Mouse (Mus musculus): ENCODE measurements around the gene Lgals3. TPM values are rescaled to one million over a fixed set of nuclear protein-coding genes. Genes with fewer than 3 reads are reported as not detected.

Gene Lgals3
- total and polyA plus RNA-seq, 3 experiments, result 0.29 to 1.8 TPM; not detected in 1

GRCm38 (mm10) chr14:47432987-47433386 is 65.4 kb downstream of the Lgals3 start:
- no peak overlapping the region for H3K4me3 ChIP-seq (replicated peaks in 1 of 3; ENCODE audit: low read depth in 2 of 3, low read length in 2 of 3, poor library complexity in 1 of 3)
- H3K4me1 ChIP-seq (ENCODE audit: control insufficient read depth in 1 of 2, insufficient read depth in 2 of 2), result no peaks in the 10 kb centered on the region
- H3K9me3 ChIP-seq (replicated peaks; ENCODE audit: low read length), result no peaks in the 10 kb centered on the region
- TF ChIP-seq KAT2A (IDR thresholded peaks at IDR 0.05; ENCODE audit: insufficient replicate concordance, low read length), result no peak
- peak in 1 of 2 experiments; percentile 49; a peak in 2 of 4 replicates for TF ChIP-seq CTCF (conservative IDR thresholded peaks at IDR 0.05 in 1 of 2, IDR thresholded peaks at IDR 0.05 in 1 of 2; ENCODE audit: low read depth in 2 of 2, low read length in 2 of 2)
- in situ Hi-C loops (cut with MboI; ENCODE audit: low pct_ligation_motif_present, low pct_unique_long_range_greater_than_20kb, low sequenced_read_pairs) (no loop called here), dilution Hi-C loops (cut with MboI; ENCODE audit: extremely low pct_ligation_motif_present, extremely low pct_unique_long_range_greater_than_20kb, low sequenced_read_pairs) (no loop called here)
- peak; percentile 17 for DNase-seq (ENCODE audit: extremely low read depth)
- H3K9ac ChIP-seq (ENCODE audit: insufficient read depth, low read depth), result no peak overlapping the region
- no peaks in the 10 kb centered on the region for H3K27me3 ChIP-seq (replicated peaks)
- H3K36me3 ChIP-seq (replicated peaks in 1 of 2; ENCODE audit: control insufficient read depth in 1 of 2, insufficient read depth in 1 of 2, low read length in 1 of 2), result no peaks in the 10 kb centered on the region
- no peak overlapping the region for H3K4me2 ChIP-seq (ENCODE audit: insufficient read depth, low read depth, poor library complexity, severe bottlenecking)
- no peaks in the 10 kb centered on the region for H3K79me2 ChIP-seq (replicated peaks; ENCODE audit: control insufficient read depth, extremely low read depth, insufficient read depth, poor library complexity, severe bottlenecking)
- no peak overlapping the region for H3K27ac ChIP-seq (ENCODE audit: insufficient read depth, low read depth)

Other genes with a start within 250 kb of the Lgals3 start
- 3.1 and 5.7 TPM in 2 replicates for gene Gch1, start 178.3 kb upstream of the Lgals3 start, total RNA-seq (2012; rRNA removed)
- 6.4 and 6.5 TPM in 2 replicates for gene Gch1, start 178.3 kb upstream of the Lgals3 start, total RNA-seq (2014; rRNA removed)
- gene Gch1, start 178.3 kb upstream of the Lgals3 start, polyA plus RNA-seq (2012; ENCODE audit: insufficient read length, low read depth), result 5.2 and 5.7 TPM in 2 replicates
- 37.1 and 46.3 TPM in 2 replicates for gene Wdhd1, start 90.9 kb upstream of the Lgals3 start, total RNA-seq (2012; rRNA removed)
- 61.4 and 63.2 TPM in 2 replicates for gene Wdhd1, start 90.9 kb upstream of the Lgals3 start, total RNA-seq (2014; rRNA removed)
- gene Wdhd1, start 90.9 kb upstream of the Lgals3 start, polyA plus RNA-seq (2012; ENCODE audit: insufficient read length, low read depth), result 81.0 and 92.8 TPM in 2 replicates
- gene Socs4, start 90.8 kb upstream of the Lgals3 start, total RNA-seq (2012; rRNA removed), result 7.0 and 7.3 TPM in 2 replicates
- 12.7 and 13.2 TPM in 2 replicates for gene Socs4, start 90.8 kb upstream of the Lgals3 start, total RNA-seq (2014; rRNA removed)
- 20.7 and 25.1 TPM in 2 replicates for gene Socs4, start 90.8 kb upstream of the Lgals3 start, polyA plus RNA-seq (2012; ENCODE audit: insufficient read length, low read depth)
- 36.6 and 43.0 TPM in 2 replicates for gene Mapk1ip1l, start 69.5 kb upstream of the Lgals3 start, total RNA-seq (2012; rRNA removed)
- gene Mapk1ip1l, start 69.5 kb upstream of the Lgals3 start, total RNA-seq (2014; rRNA removed), result 46.7 and 51.5 TPM in 2 replicates
- 66.6 and 80.9 TPM in 2 replicates for gene Mapk1ip1l, start 69.5 kb upstream of the Lgals3 start, polyA plus RNA-seq (2012; ENCODE audit: insufficient read length, low read depth)
- 48.9 and 50.8 TPM in 2 replicates for gene Dlgap5, start 50.7 kb downstream of the Lgals3 start, total RNA-seq (2012; rRNA removed)
- gene Dlgap5, start 50.7 kb downstream of the Lgals3 start, total RNA-seq (2014; rRNA removed), result 53.5 and 59.9 TPM in 2 replicates
- gene Dlgap5, start 50.7 kb downstream of the Lgals3 start, polyA plus RNA-seq (2012; ENCODE audit: insufficient read length, low read depth), result 57.0 and 62.9 TPM in 2 replicates
- gene Fbxo34, start 82.7 kb downstream of the Lgals3 start, total RNA-seq (2012; rRNA removed), result 11.9 and 12.8 TPM in 2 replicates
- 11.1 and 11.6 TPM in 2 replicates for gene Fbxo34, start 82.7 kb downstream of the Lgals3 start, total RNA-seq (2014; rRNA removed)
- gene Fbxo34, start 82.7 kb downstream of the Lgals3 start, polyA plus RNA-seq (2012; ENCODE audit: insufficient read length, low read depth), result 24.7 and 25.9 TPM in 2 replicates
- gene Atg14, start 202.9 kb downstream of the Lgals3 start, total RNA-seq (2012; rRNA removed), result 3.6 and 4.7 TPM in 2 replicates
- gene Atg14, start 202.9 kb downstream of the Lgals3 start, total RNA-seq (2014; rRNA removed), result 2.8 and 3.2 TPM in 2 replicates
- 8.4 and 9.4 TPM in 2 replicates for gene Atg14, start 202.9 kb downstream of the Lgals3 start, polyA plus RNA-seq (2012; ENCODE audit: insufficient read length, low read depth)

Measured in CH12.LX (cell line).